Mouse (Mus musculus): ENCODE data around the gene Gm11060. TPM values are rescaled to one million over a fixed set of nuclear protein-coding genes. Genes with fewer than 3 reads are reported as not detected.
A peak's percentile ranks its signal among the peaks of the same experiment; 100 is the strongest.

Gene Gm11060
- polyA plus RNA-seq, 1 experiment from 2014 or later, result not detected

- Histone ChIP-seq H3K4me1 (replicated peaks; ENCODE audit: control insufficient read depth, insufficient read depth, low read length) (peaks cover 14% of the 10 kb centered on the region), H3K4me3 (replicated peaks; ENCODE audit: low read length) (no peak overlapping the region), H3K27ac (ENCODE audit: low read length) (no peak overlapping the region), H3K9ac (replicated peaks; ENCODE audit: low read depth, low read length) (no peak overlapping the region), H3K4me2 (ENCODE audit: low read length) (no peak overlapping the region), H3K27me3 (replicated peaks; ENCODE audit: control insufficient read depth, insufficient read depth, low read length) (peaks cover 84% of the 10 kb centered on the region), H3K9me3 (ENCODE audit: control insufficient read depth, low read length) (no peaks in the 10 kb centered on the region), H3K36me3 (ENCODE audit: control insufficient read depth, insufficient read depth) (no peaks in the 10 kb centered on the region)
- WGBS, result 6% methylated on average over 2 of the region's 2 CpGs
- ATAC-seq, result no peak
Observed at GRCm38 (mm10) chr2:105131811-105132100, 39.9 kb downstream of the Gm11060 start.

- Histone ChIP-seq H3K9ac (replicated peaks; ENCODE audit: low read depth, low read length) (no peak overlapping the region), H3K4me2 (ENCODE audit: low read length) (no peak overlapping the region), H3K36me3 (ENCODE audit: control insufficient read depth, insufficient read depth) (no peaks in the 10 kb centered on the region), H3K27ac (ENCODE audit: low read length) (no peak overlapping the region), H3K27me3 (replicated peaks; ENCODE audit: control insufficient read depth, insufficient read depth, low read length) (peaks cover 85% of the 10 kb centered on the region), H3K9me3 (ENCODE audit: control insufficient read depth, low read length) (no peaks in the 10 kb centered on the region), H3K4me3 (replicated peaks; ENCODE audit: low read length) (no peak overlapping the region), H3K4me1 (replicated peaks; ENCODE audit: control insufficient read depth, insufficient read depth, low read length) (peaks cover 9% of the 10 kb centered on the region)
- no peak for ATAC-seq
- WGBS, result 1% methylated on average over 17 of the region's 17 CpGs
Observed at GRCm38 (mm10) chr2:105132300-105132699, 40.5 kb downstream of the Gm11060 start.

GRCm38 (mm10) chr2:105132933-105133795, 41.3 kb downstream of the Gm11060 start:
- H3K9ac ChIP-seq (replicated peaks; ENCODE audit: low read depth, low read length), result no peak overlapping the region
- H3K27ac ChIP-seq (ENCODE audit: low read length), result no peak overlapping the region
- H3K4me2 ChIP-seq (ENCODE audit: low read length), result no peak overlapping the region
- ATAC-seq, result 0 out of 2 replicates have a peak, but pooled peaks have one; percentile 16
- H3K4me1 ChIP-seq (replicated peaks; ENCODE audit: control insufficient read depth, insufficient read depth, low read length), result peaks cover 8% of the 10 kb centered on the region
- no peaks in the 10 kb centered on the region for H3K9me3 ChIP-seq (ENCODE audit: control insufficient read depth, low read length)
- under 1% methylated on average over 43 of the region's 43 CpGs for WGBS
- no peak overlapping the region for H3K4me3 ChIP-seq (replicated peaks; ENCODE audit: low read length)
- peaks cover 88% of the 10 kb centered on the region for H3K27me3 ChIP-seq (replicated peaks; ENCODE audit: control insufficient read depth, insufficient read depth, low read length)
- H3K36me3 ChIP-seq (ENCODE audit: control insufficient read depth, insufficient read depth), result no peaks in the 10 kb centered on the region

DNA sequence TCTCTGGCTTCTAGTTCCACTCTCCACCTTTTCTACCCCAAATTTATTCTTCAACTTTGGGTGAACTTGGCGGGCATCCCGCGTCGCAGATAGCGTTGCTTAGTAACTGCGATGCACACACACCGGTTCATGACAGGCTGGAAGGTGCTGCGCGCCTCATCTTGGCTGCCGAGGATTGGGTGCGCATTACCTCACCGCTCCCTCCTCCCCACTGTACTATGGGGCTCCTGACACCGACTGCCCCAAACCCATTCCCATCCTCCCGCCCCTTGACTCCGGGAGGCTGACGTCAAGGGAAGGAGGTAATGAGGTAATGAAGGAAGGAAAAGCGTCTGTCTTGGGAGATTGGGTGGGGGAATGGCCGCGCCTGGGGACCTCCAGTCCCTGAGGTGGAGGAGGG, 42.5 kb downstream of the Gm11060 start:
- WGBS, result under 1% methylated on average over 19 of the region's 19 CpGs
- H3K4me2 ChIP-seq (ENCODE audit: low read length), result peak overlapping the region; percentile 14; the same call in 1 of the 2 replicates

GRCm38 (mm10) chr2:105139471-105139870, 47.7 kb downstream of the Gm11060 start:
- ATAC-seq, result no peak
- Histone ChIP-seq H3K4me1 (replicated peaks; ENCODE audit: control insufficient read depth, insufficient read depth, low read length) (peaks cover 3% of the 10 kb centered on the region; the same call in 1 of the 2 replicates), H3K27me3 (replicated peaks; ENCODE audit: control insufficient read depth, insufficient read depth, low read length) (peaks cover 50% of the 10 kb centered on the region), H3K27ac (ENCODE audit: low read length) (no peak overlapping the region), H3K4me2 (ENCODE audit: low read length) (no peak overlapping the region), H3K4me3 (replicated peaks; ENCODE audit: low read length) (no peak overlapping the region), H3K9me3 (ENCODE audit: control insufficient read depth, low read length) (no peaks in the 10 kb centered on the region), H3K9ac (replicated peaks; ENCODE audit: low read depth, low read length) (no peak overlapping the region), H3K36me3 (ENCODE audit: control insufficient read depth, insufficient read depth) (no peaks in the 10 kb centered on the region)
- WGBS, result 82% methylated on average over 7 of the region's 7 CpGs

More for the DNA sequence above, 42.5 kb downstream of the Gm11060 start:
- H3K9me3 ChIP-seq (ENCODE audit: control insufficient read depth, low read length), result no peaks in the 10 kb centered on the region
- H3K9ac ChIP-seq (replicated peaks; ENCODE audit: low read depth, low read length), result no peak overlapping the region
- peaks cover 83% of the 10 kb centered on the region for H3K27me3 ChIP-seq (replicated peaks; ENCODE audit: control insufficient read depth, insufficient read depth, low read length)
- H3K27ac ChIP-seq (ENCODE audit: low read length), result no peak overlapping the region
- H3K36me3 ChIP-seq (ENCODE audit: control insufficient read depth, insufficient read depth), result no peaks in the 10 kb centered on the region
- peaks cover 8% of the 10 kb centered on the region for H3K4me1 ChIP-seq (replicated peaks; ENCODE audit: control insufficient read depth, insufficient read depth, low read length)
- ATAC-seq, result peak; percentile 83
- peak overlapping the region; percentile 10; the same call in 1 of the 2 replicates for H3K4me3 ChIP-seq (replicated peaks; ENCODE audit: low read length)

DNA sequence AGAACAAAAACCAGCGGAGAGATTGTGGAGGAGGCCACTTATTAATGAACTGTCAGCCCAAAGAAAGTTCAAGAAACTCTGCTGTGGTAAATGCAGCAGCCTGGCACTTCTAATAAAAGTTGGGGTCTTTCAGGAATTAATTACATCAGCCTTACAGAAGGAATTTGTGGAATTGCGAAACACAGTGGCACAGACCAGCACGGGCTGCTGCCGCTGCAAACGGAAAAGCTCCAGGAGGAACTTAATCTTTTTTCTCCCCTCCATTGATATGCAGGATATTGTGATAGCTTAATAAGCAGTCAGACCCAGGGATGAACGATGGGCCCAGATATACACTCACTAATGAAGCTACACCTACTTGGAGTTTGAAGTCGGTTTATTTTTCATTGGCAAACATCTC, 49.6 kb downstream of the Gm11060 start:
- no peak overlapping the region for H3K9ac ChIP-seq (replicated peaks; ENCODE audit: low read depth, low read length)
- no peaks in the 10 kb centered on the region for H3K9me3 ChIP-seq (ENCODE audit: control insufficient read depth, low read length)
- 22% methylated on average over 7 of the region's 7 CpGs for WGBS

More for the DNA sequence above, 49.6 kb downstream of the Gm11060 start:
- H3K4me1 ChIP-seq (replicated peaks; ENCODE audit: control insufficient read depth, insufficient read depth, low read length), result peaks cover 3% of the 10 kb centered on the region; the same call in 1 of the 2 replicates
- peaks cover 33% of the 10 kb centered on the region for H3K27me3 ChIP-seq (replicated peaks; ENCODE audit: control insufficient read depth, insufficient read depth, low read length)
- H3K4me2 ChIP-seq (ENCODE audit: low read length), result no peak overlapping the region
- ATAC-seq, result no peak
- H3K4me3 ChIP-seq (replicated peaks; ENCODE audit: low read length), result no peak overlapping the region
- no peaks in the 10 kb centered on the region for H3K36me3 ChIP-seq (ENCODE audit: control insufficient read depth, insufficient read depth)
- no peak overlapping the region for H3K27ac ChIP-seq (ENCODE audit: low read length)

Other genes starting within 250 kb of the Gm11060 start
- gene Prrg4, start 242.1 kb upstream of the Gm11060 start, polyA plus RNA-seq (2015; fragmentation: Nextera tagmentation; extraction: Ambion mirVana), result 0.38 and 0.43 TPM in 2 replicates
- 5.3 and 7.0 TPM in 2 replicates for gene Ccdc73, start 224.2 kb upstream of the Gm11060 start, polyA plus RNA-seq (2015; fragmentation: Nextera tagmentation; extraction: Ambion mirVana)
- gene Eif3m, start 74.9 kb upstream of the Gm11060 start, polyA plus RNA-seq (2015; fragmentation: Nextera tagmentation; extraction: Ambion mirVana), result 181 and 216 TPM in 2 replicates
- gene Wt1, start 34.5 kb downstream of the Gm11060 start, polyA plus RNA-seq (2015; fragmentation: Nextera tagmentation; extraction: Ambion mirVana), result 0.14 and 0.16 TPM in 2 replicates
- gene Them7, start 132.3 kb downstream of the Gm11060 start, polyA plus RNA-seq (2015; fragmentation: Nextera tagmentation; extraction: Ambion mirVana), result not detected in 2 replicates